Mouse (Mus musculus): ENCODE measurements around the gene Sppl3.

Sppl3 gene

GRCm38 (mm10) chr5:115146747-115147130, 135.8 kb downstream of the Sppl3 start:
- DNase-seq (ENCODE audit: extremely low spot score, low read depth, low spot score) = no peak

- DNase-seq (ENCODE audit: extremely low spot score, low read depth, low spot score) = no peak
These were observed 136.5 kb downstream of the Sppl3 start for GRCm38 (mm10) chr5:115147388-115147787.

DNA sequence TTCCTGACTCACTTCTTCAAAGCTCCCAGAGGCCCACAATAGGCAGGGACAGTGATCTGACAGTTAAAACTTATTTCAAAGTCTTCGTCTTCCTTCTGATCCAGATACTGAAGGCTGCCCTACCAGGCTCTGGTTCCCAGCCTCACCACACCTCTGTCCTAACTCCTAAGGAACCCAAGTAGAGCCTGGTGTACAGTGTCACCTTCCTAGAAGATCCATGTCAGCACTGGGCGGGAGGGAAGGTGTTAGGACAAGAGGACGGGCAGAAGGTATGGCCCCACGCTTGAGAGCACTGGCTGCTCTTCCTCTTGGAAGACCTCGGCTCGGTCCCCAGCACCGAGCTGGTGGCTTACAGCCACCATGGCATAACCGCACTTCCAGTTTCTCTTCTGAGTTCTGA, 137.4 kb downstream of the Sppl3 start:
- DNase-seq (ENCODE audit: extremely low spot score, low read depth, low spot score) = no peak
